Mouse (Mus musculus) megakaryocyte-erythroid progenitor cell, adult 5 weeks (primary cell): ENCODE measurements around the gene Cda. TPM values are rescaled to one million over a fixed set of nuclear protein-coding genes. Genes with fewer than 3 reads are reported as not detected.

ENCODE experiments used
- polyA plus RNA-seq: library from polyadenylated mRNA; stranded (reverse); fragments of >175 nt; gene quantifications from 2 replicates; pipeline ENCODE4 v1.2.3, GENCODE M21; 2012

Gene Cda
- 0.13 TPM in 1 of 2 replicates, not detected in the other for polyA plus RNA-seq

GRCm38 (mm10) chr4:138367641-138368497 is at the start of gene Cda:
Gene Cda (minus strand): TSS chr4:138367992.

GRCm38 (mm10) chr4:138395971-138396645 is 28.3 kb upstream of the Cda start, which contains the start of gene Fam43b:
Gene Fam43b (minus strand): TSS chr4:138396528.

GRCm38 (mm10) chr4:138326077-138326695 is 41.6 kb downstream of the Cda start, which contains the start of gene Pink1:
Gene Pink1 (minus strand): TSS chr4:138326307.

GRCm38 (mm10) chr4:138304340-138305104 is 63.3 kb downstream of the Cda start, which contains the start of gene Ddost:
Gene Ddost (plus strand): TSS chr4:138304730.

Other genes starting within 250 kb of the Cda start
- gene Hp1bp3, start 151.7 kb downstream of the Cda start, polyA plus RNA-seq, result 82.6 and 101 TPM in 2 replicates
- 58.2 and 65.0 TPM in 2 replicates for gene Sh2d5, start 117.6 kb downstream of the Cda start, polyA plus RNA-seq
- 10.1 and 15.7 TPM in 2 replicates for gene Kif17, start 117.6 kb downstream of the Cda start, polyA plus RNA-seq
- 223 and 304 TPM in 2 replicates for gene Ddost, start 63.3 kb downstream of the Cda start, polyA plus RNA-seq
- gene Pink1, start 41.7 kb downstream of the Cda start, polyA plus RNA-seq, result 96.7 and 103 TPM in 2 replicates
- 0.05 and 0.06 TPM in 2 replicates for gene Fam43b, start 28.5 kb upstream of the Cda start, polyA plus RNA-seq
- 29.0 and 37.7 TPM in 2 replicates for gene Mul1, start 66.7 kb upstream of the Cda start, polyA plus RNA-seq
- 1.1 TPM in 2 replicates for gene Camk2n1, start 86.3 kb upstream of the Cda start, polyA plus RNA-seq